Mouse (Mus musculus): Measurements from ENCODE around the gene Mapk8ip1. TPM values are rescaled to one million over a fixed set of nuclear protein-coding genes. Genes with fewer than 3 reads are reported as not detected.

The Mapk8ip1 gene
- polyA plus RNA-seq, 1 experiment from 2014 or later, result 49.0 TPM

DNA sequence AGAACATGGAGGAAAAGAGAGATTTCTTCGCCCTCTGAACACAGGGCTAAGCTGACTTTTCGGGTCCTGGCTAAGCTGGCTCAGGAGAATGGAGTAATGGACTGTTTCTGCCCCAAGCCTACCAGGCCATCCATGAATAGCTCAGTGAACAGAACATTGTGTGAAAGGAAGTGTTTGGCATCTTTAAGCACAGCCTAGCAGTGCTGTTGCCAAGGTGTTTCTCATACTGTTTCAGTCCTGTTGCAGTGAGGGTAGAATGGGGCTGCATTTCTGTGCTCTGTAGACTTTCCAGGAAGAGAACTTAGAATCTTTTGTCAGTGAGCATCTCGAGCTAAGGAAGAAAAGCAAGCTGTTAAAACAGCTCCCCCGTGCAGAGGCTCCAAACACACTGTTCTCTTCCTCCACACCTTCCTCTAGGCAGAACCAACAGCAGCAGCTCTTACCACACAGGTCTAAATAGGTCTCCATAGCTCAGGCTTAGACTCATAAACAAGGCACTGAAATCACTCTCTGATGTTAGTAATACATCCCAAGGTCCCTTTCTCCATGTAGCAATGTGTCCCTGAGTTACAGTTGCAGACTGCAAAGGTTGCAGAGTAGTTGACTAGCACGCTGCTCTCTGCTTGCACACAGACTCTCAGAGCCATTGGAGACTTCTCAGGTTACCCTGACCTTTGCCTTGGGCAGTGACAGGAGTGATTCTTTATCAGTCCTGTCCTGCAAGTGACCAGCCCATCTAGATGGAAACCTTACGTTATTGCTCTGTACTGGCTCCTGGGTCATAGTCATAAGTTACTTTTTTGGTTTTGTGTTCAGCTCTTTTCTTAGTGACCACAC lies 51.3 kb downstream of the Mapk8ip1 start:
- WGBS, result 51% methylated on average over 6 of the region's 6 CpGs
- no peaks in the 10 kb centered on the region for H3K9me3 ChIP-seq
- no peak overlapping the region for H3K4me2 ChIP-seq (replicated peaks)
- no peak overlapping the region for H3K9ac ChIP-seq
- ATAC-seq (ENCODE audit: insufficient number of reproducible peaks, insufficient read depth, low FRiP score, low TSS enrichment), result no peak
- peaks cover 62% of the 10 kb centered on the region for H3K36me3 ChIP-seq
- H3K4me1 ChIP-seq, result no peaks in the 10 kb centered on the region
- no peak overlapping the region for H3K27ac ChIP-seq
- no peak overlapping the region for H3K4me3 ChIP-seq
- H3K27me3 ChIP-seq, result no peaks in the 10 kb centered on the region

GRCm38 (mm10) chr2:92347191-92347590 lies 53.9 kb downstream of the Mapk8ip1 start:
- H3K4me1 ChIP-seq, result no peaks in the 10 kb centered on the region
- no peaks in the 10 kb centered on the region for H3K27me3 ChIP-seq
- 89% methylated on average over 2 of the region's 2 CpGs for WGBS
- peaks cover 57% of the 10 kb centered on the region for H3K36me3 ChIP-seq
- H3K9me3 ChIP-seq, result no peaks in the 10 kb centered on the region
- no peak overlapping the region for H3K9ac ChIP-seq
- H3K4me3 ChIP-seq, result no peak overlapping the region
- no peak overlapping the region for H3K27ac ChIP-seq
- H3K4me2 ChIP-seq (replicated peaks), result no peak overlapping the region
- ATAC-seq (ENCODE audit: insufficient number of reproducible peaks, insufficient read depth, low FRiP score, low TSS enrichment), result no peak

DNA sequence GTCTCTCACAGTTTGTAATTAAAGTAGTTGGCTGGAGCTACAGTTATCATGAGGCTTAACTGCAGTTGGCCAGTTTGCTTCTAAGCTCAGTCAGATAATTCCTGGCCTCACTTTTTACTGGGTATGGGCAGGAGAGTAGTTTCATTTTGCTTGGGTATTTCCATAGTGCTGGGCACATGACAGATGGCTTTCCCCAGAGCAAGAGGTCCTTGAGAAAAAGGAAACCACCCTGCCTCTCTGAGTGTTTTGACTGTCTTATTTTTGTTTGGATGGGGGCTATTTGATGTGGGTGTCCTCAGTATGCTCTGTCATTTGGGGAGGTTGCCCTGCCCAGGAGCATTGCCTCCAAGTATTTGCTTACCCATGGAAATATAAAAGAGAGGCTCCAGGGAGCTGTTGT lies 58.6 kb downstream of the Mapk8ip1 start:
- no peak overlapping the region for H3K27ac ChIP-seq
- ATAC-seq (ENCODE audit: insufficient number of reproducible peaks, insufficient read depth, low FRiP score, low TSS enrichment), result no peak
- H3K9me3 ChIP-seq, result no peaks in the 10 kb centered on the region
- no peak overlapping the region for H3K4me3 ChIP-seq
- no peak overlapping the region for H3K4me2 ChIP-seq (replicated peaks)
- no peaks in the 10 kb centered on the region for H3K4me1 ChIP-seq
- no peaks in the 10 kb centered on the region for H3K27me3 ChIP-seq
- peaks cover 38% of the 10 kb centered on the region for H3K36me3 ChIP-seq
- H3K9ac ChIP-seq, result no peak overlapping the region

Small RNA genes within 50 kb of the gene (microRNA-seq; reads per million reads assigned to microRNA genes)
- 0.54 reads per million for gene Mir7000

Other genes with a start within 250 kb of the Mapk8ip1 start
- gene Pex16, start 26.6 kb downstream of the Mapk8ip1 start, polyA plus RNA-seq (2016; fragmentation: Nextera tagmentation; extraction: Ambion mirVana), result 18.4 and 19.7 TPM in 2 replicates
- 10.3 and 10.5 TPM in 2 replicates for gene Large2, start 26.4 kb downstream of the Mapk8ip1 start, polyA plus RNA-seq (2016; fragmentation: Nextera tagmentation; extraction: Ambion mirVana)
- gene 1700029I15Rik, start 18.7 kb downstream of the Mapk8ip1 start, polyA plus RNA-seq (2016; fragmentation: Nextera tagmentation; extraction: Ambion mirVana), result 4.7 and 5.4 TPM in 2 replicates
- 28.8 and 29.7 TPM in 2 replicates for gene Cry2, start 32.8 kb upstream of the Mapk8ip1 start, polyA plus RNA-seq (2016; fragmentation: Nextera tagmentation; extraction: Ambion mirVana)
- gene Slc35c1, start 59.3 kb upstream of the Mapk8ip1 start, polyA plus RNA-seq (2016; fragmentation: Nextera tagmentation; extraction: Ambion mirVana), result 9.5 and 10.2 TPM in 2 replicates
- gene Chst1, start 198.4 kb upstream of the Mapk8ip1 start, polyA plus RNA-seq (2016; fragmentation: Nextera tagmentation; extraction: Ambion mirVana), result 7.9 and 8.5 TPM in 2 replicates

Data from embryonic facial prominence, embryonic 12.5 days (tissue).